Mouse (Mus musculus): ENCODE data around the gene Tbc1d2.

GRCm38 (mm10) chr4:46628873-46629272, 21.1 kb downstream of the Tbc1d2 start:
- TF ChIP-seq CTCF (IDR thresholded peaks at IDR 0.05; ENCODE audit: extremely low read depth, insufficient read depth, insufficient read length, insufficient replicate concordance) (no peak), POLR2A (IDR thresholded peaks at IDR 0.05; ENCODE audit: low read depth, low read length) (no peak)

Measured in spleen, adult 2 months (tissue).